Mouse (Mus musculus) retina, postnatal 1 day (tissue): Measurements from ENCODE around the gene Xpo4.

Experiments used
- DNase-seq: peaks from one replicate; pipeline ENCODE4 v3.0.0-alpha.2; 2012

Gene Xpo4

GRCm38 (mm10) chr14:57606663-57607365 lies 58.4 kb downstream of the Xpo4 start:
- DNase-seq = no peak

GRCm38 (mm10) chr14:57593279-57593678 lies 72.0 kb downstream of the Xpo4 start:
- no peak for DNase-seq

GRCm38 (mm10) chr14:57591830-57592229 lies 73.4 kb downstream of the Xpo4 start:
- no peak for DNase-seq

GRCm38 (mm10) chr14:57576364-57577060 lies 88.7 kb downstream of the Xpo4 start:
- DNase-seq = no peak

- no peak for DNase-seq
Measured at GRCm38 (mm10) chr14:57574792-57575587, 90.2 kb downstream of the Xpo4 start.

GRCm38 (mm10) chr14:57571155-57572133 lies 93.8 kb downstream of the Xpo4 start, which contains the start of gene Eef1akmt1:
Gene Eef1akmt1 (minus strand): TSS chr14:57571612.
- DNase-seq = peak; percentile 97

GRCm38 (mm10) chr14:57565626-57566025 lies 99.6 kb downstream of the Xpo4 start:
- DNase-seq = no peak

GRCm38 (mm10) chr14:57556922-57557321 lies 108.3 kb downstream of the Xpo4 start:
- DNase-seq = no peak

- DNase-seq = no peak
Measured at GRCm38 (mm10) chr14:57555471-57556070, 109.7 kb downstream of the Xpo4 start.

GRCm38 (mm10) chr14:57554434-57554833 lies 110.8 kb downstream of the Xpo4 start:
- no peak for DNase-seq

GRCm38 (mm10) chr14:57552945-57553344 lies 112.3 kb downstream of the Xpo4 start:
- DNase-seq = no peak

- DNase-seq = no peak
Measured at GRCm38 (mm10) chr14:57547062-57547461, 118.2 kb downstream of the Xpo4 start.

GRCm38 (mm10) chr14:57546557-57547021 lies 118.6 kb downstream of the Xpo4 start:
- DNase-seq = peak; percentile 58

- DNase-seq = no peak
Measured at GRCm38 (mm10) chr14:57546131-57546530, 119.1 kb downstream of the Xpo4 start.

- DNase-seq = no peak
Measured at GRCm38 (mm10) chr14:57545526-57545925, 119.7 kb downstream of the Xpo4 start.

- no peak for DNase-seq
Measured at GRCm38 (mm10) chr14:57543420-57544039, 121.7 kb downstream of the Xpo4 start.

GRCm38 (mm10) chr14:57542231-57542630 lies 123.0 kb downstream of the Xpo4 start:
- DNase-seq = no peak

GRCm38 (mm10) chr14:57540683-57541082 lies 124.5 kb downstream of the Xpo4 start:
- DNase-seq = no peak

GRCm38 (mm10) chr14:57537261-57538015 lies 127.8 kb downstream of the Xpo4 start:
- peak; percentile 71 for DNase-seq

GRCm38 (mm10) chr14:57536820-57537219 lies 128.4 kb downstream of the Xpo4 start:
- DNase-seq = no peak
